Mouse (Mus musculus) spleen, adult 2 months (tissue): ENCODE data around the gene Selenov. TPM values are rescaled to one million over a fixed set of nuclear protein-coding genes. Genes with fewer than 3 reads are reported as not detected.
"Not testable (repeated sequence)": the region's sequence is repeated elsewhere in the genome, so short reads cannot be mapped to it uniquely, and the experiment has no call there.

Source experiments
- DNase-seq, 2 experiments: peaks; one replicate each; pipeline versions ENCODE4 v3.0.0 to v3.0.0-alpha.2; 2012 to 2021; ENCODE audit warnings: low spot score in 2 of 2, low read depth in 1 of 2
- H3K27ac ChIP-seq: fragments of 200-500 bp; 2 replicates; pipeline ENCODE4 v1.5.1; 2012; ENCODE audit warnings: low read length, inconsistent platforms; ENCODE audit not compliant: insufficient read depth
- H3K27me3 ChIP-seq: fragments of 200-500 bp; 2 replicates; pipeline ENCODE4 v1.6.1; 2012; ENCODE audit warnings: mild to moderate bottlenecking, moderate library complexity, low read length, inconsistent platforms; ENCODE audit not compliant: control insufficient read depth, insufficient read depth
- H3K36me3 ChIP-seq: fragments of 200-500 bp; 2 replicates; pipeline ENCODE4 v1.6.1; 2012; ENCODE audit warnings: mild to moderate bottlenecking, low read length, inconsistent platforms; ENCODE audit not compliant: control insufficient read depth, insufficient read depth
- H3K4me1 ChIP-seq: fragments of 200-500 bp; 2 replicates; pipeline ENCODE4 v1.6.1; 2011; ENCODE audit warnings: inconsistent platforms; ENCODE audit not compliant: control insufficient read depth, insufficient read depth, insufficient read length
- H3K4me3 ChIP-seq: fragments of 200-500 bp; 2 replicates; pipeline ENCODE4 v1.5.1; 2011; ENCODE audit warnings: mild to moderate bottlenecking, inconsistent platforms; ENCODE audit not compliant: insufficient read depth, insufficient read length; ENCODE audit errors: extremely low read depth
- CTCF ChIP-seq: fragments of 200-500 bp; IDR thresholded peaks from 2 replicates; pipeline ENCODE4 v1.5.1; 2011; ENCODE audit warnings: mild to moderate bottlenecking, inconsistent platforms; ENCODE audit not compliant: insufficient read depth, insufficient read length, insufficient replicate concordance; ENCODE audit errors: extremely low read depth
- POLR2A ChIP-seq: fragments of 200-500 bp; IDR thresholded peaks from 2 replicates; pipeline ENCODE4 v1.6.1; 2011; ENCODE audit warnings: low read depth, low read length, inconsistent platforms
- WGBS: fragments of 180-500 bp; shearing (Covaris S2); methylation state at CpG from one replicate; pipeline ENCODE4 v1.1.7; 2018; 5-methylcytosine and 5-hydroxymethylcytosine counted together
- polyA plus RNA-seq: library from polyadenylated mRNA; depleted of rRNA; stranded (reverse); fragments of >200 nt; gene quantifications from 2 replicates; pipeline ENCODE4 v1.2.3, GENCODE M21; 2012; rRNA removed

The Selenov gene
- polyA plus RNA-seq, 1 experiment, result not detected

GRCm38 (mm10) chr7:28255476-28255875 lies 35.5 kb downstream of the Selenov start:
- no peak for DNase-seq
- Histone ChIP-seq H3K27me3 (no peaks in the 10 kb centered on the region), H3K4me1 (no peaks in the 10 kb centered on the region), H3K4me3 (no peak overlapping the region), H3K36me3 (no peaks in the 10 kb centered on the region), H3K27ac (no peak overlapping the region)
- WGBS, result 86% methylated on average over 6 of the region's 6 CpGs
- TF ChIP-seq POLR2A (no peak), CTCF (no peak)

DNA sequence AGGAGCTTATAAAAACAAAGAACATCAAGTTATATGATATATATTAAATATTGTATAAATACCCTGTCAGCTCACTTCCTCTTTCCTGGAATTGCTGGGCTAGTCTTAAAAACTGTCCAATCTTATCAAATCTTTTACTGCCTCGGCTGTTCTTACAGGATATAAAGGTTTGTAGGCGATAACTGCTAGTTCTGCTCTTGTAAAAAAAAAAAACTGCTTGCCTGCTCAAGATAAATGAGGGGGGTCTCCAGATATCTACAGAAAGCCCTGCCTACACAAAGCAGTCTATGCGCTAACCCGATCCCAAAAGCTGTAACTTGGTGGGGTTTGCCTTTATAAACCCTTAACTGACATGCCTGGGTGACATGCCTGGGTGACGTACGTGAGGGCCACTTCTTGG lies 36.4 kb downstream of the Selenov start:
- TF ChIP-seq CTCF (no peak), POLR2A (no peak)
- DNase-seq, result no peak
- Histone ChIP-seq H3K27me3 (no peaks in the 10 kb centered on the region), H3K27ac (no peak overlapping the region), H3K36me3 (no peaks in the 10 kb centered on the region), H3K4me1 (no peaks in the 10 kb centered on the region), H3K4me3 (no peak overlapping the region)
- 50% methylated on average over 6 of the region's 6 CpGs for WGBS

DNA sequence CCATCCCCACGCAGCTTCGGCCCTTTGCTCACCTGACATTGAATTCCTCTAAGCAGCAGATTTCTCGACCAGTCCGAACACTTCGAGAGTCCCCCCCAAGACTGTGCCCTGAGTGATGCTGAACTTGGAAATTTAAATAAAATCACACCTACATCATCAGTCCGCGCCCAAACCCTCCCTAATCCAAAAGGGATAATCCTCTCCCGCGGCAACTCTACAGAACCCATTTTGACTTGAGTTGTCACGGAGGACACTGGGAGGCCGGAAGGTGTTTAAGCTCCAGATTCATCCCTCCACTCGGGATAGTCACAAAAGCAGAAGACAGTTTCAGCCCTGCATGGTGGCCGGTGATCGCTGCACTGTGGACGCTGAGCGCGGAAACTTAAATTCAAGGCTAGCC lies 39.0 kb downstream of the Selenov start:
- no peak for DNase-seq
- 94% methylated on average over 17 of the region's 17 CpGs for WGBS

GRCm38 (mm10) chr7:28248957-28249356 lies 42.0 kb downstream of the Selenov start:
- Histone ChIP-seq H3K36me3 (no peaks in the 10 kb centered on the region), H3K27me3 (no peaks in the 10 kb centered on the region), H3K27ac (no peak overlapping the region), H3K4me1 (no peaks in the 10 kb centered on the region), H3K4me3 (no peak overlapping the region)
- WGBS, result 81% methylated on average over 3 of the region's 3 CpGs
- TF ChIP-seq CTCF (no peak), POLR2A (no peak)
- DNase-seq, result no peak

More for the DNA sequence above, 39.0 kb downstream of the Selenov start:
- Histone ChIP-seq H3K36me3 (no peaks in the 10 kb centered on the region), H3K27me3 (no peaks in the 10 kb centered on the region), H3K4me1 (no peaks in the 10 kb centered on the region), H3K27ac (no peak overlapping the region), H3K4me3 (no peak overlapping the region)
- TF ChIP-seq POLR2A (no peak), CTCF (no peak)

- H3K4me1 ChIP-seq, H3K27ac ChIP-seq, DNase-seq, H3K27me3 ChIP-seq, H3K36me3 ChIP-seq, H3K4me3 ChIP-seq: not testable (repeated sequence)
- 64% methylated on average over 2 of the region's 2 CpGs for WGBS
Measured at GRCm38 (mm10) chr7:28243943-28244342, 47.0 kb downstream of the Selenov start.

Other genes with a start within 250 kb of the Selenov start
- 60.4 and 68.1 TPM in 2 replicates for gene Psmc4, start 241.1 kb downstream of the Selenov start, polyA plus RNA-seq
- gene Fcgbp, start 219.9 kb downstream of the Selenov start, polyA plus RNA-seq, result 0.46 and 1.2 TPM in 2 replicates
- not detected in 2 replicates for gene 9530053A07Rik, start 161.7 kb downstream of the Selenov start, polyA plus RNA-seq
- gene Fbl, start 121.5 kb downstream of the Selenov start, polyA plus RNA-seq, result 49.5 and 52.2 TPM in 2 replicates
- gene Dyrk1b, start 111.7 kb downstream of the Selenov start, polyA plus RNA-seq, result 22.4 and 29.4 TPM in 2 replicates
- gene Eid2, start 23.3 kb downstream of the Selenov start, polyA plus RNA-seq, result 2.4 and 3.5 TPM in 2 replicates
- gene Eid2b, start 13.4 kb downstream of the Selenov start, polyA plus RNA-seq, result 4.1 and 9.3 TPM in 2 replicates
- gene Dll3, start 11.1 kb upstream of the Selenov start, polyA plus RNA-seq, result not detected in 2 replicates
- 37.9 and 45.7 TPM in 2 replicates for gene Timm50, start 20.9 kb upstream of the Selenov start, polyA plus RNA-seq
- 112 and 120 TPM in 2 replicates for gene Supt5, start 47.6 kb upstream of the Selenov start, polyA plus RNA-seq
- 1,505 and 1,761 TPM in 2 replicates for gene Rps16, start 59.5 kb upstream of the Selenov start, polyA plus RNA-seq
- gene Plekhg2, start 81.4 kb upstream of the Selenov start, polyA plus RNA-seq, result 64.0 and 66.4 TPM in 2 replicates
- 106 and 138 TPM in 2 replicates for gene Zfp36, start 89.1 kb upstream of the Selenov start, polyA plus RNA-seq
- gene Med29, start 101.5 kb upstream of the Selenov start, polyA plus RNA-seq, result 26.6 and 31.5 TPM in 2 replicates
- 85.1 and 88.6 TPM in 2 replicates for gene Paf1, start 101.8 kb upstream of the Selenov start, polyA plus RNA-seq
- 43.1 and 46.2 TPM in 2 replicates for gene Gmfg, start 146.3 kb upstream of the Selenov start, polyA plus RNA-seq
- 2.7 and 3.3 TPM in 2 replicates for gene Lrfn1, start 160.8 kb upstream of the Selenov start, polyA plus RNA-seq
- not detected in 2 replicates for gene Ifnl2, start 219.3 kb upstream of the Selenov start, polyA plus RNA-seq
- gene Ifnl3, start 231.7 kb upstream of the Selenov start, polyA plus RNA-seq, result not detected in 2 replicates
- gene Sycn, start 249.7 kb upstream of the Selenov start, polyA plus RNA-seq, result 3,549 and 8,446 TPM in 2 replicates